Mouse (Mus musculus) MEL (cell line): Measurements from ENCODE around the gene Gm3250.

Source experiments
- BHLHE40 ChIP-seq: IDR thresholded peaks from 2 replicates; pipeline ENCODE4 v1.6.1; 2012; ENCODE audit warnings: low read depth, mild to moderate bottlenecking, inconsistent platforms, low read length, improper control_type of control experiment, borderline replicate concordance
- CTCF ChIP-seq, 3 experiments: IDR thresholded peaks in 2 of 3; conservative IDR thresholded peaks in 1 of 3; 2 replicates each; pipeline ENCODE4 v1.5.1; 2011 to 2012; ENCODE audit warnings: low read length in 3 of 3, low read depth in 2 of 3, mild to moderate bottlenecking in 2 of 3, improper control_type of control experiment in 1 of 3, inconsistent platforms in 1 of 3, mixed read lengths in 1 of 3, moderate library complexity in 1 of 3; ENCODE audit not compliant: control insufficient read depth in 1 of 3, insufficient read depth in 1 of 3, poor library complexity in 1 of 3, severe bottlenecking in 1 of 3
- EP300 ChIP-seq, 2 experiments: IDR thresholded peaks; 2 replicates each; pipeline ENCODE4 v1.6.1; 2011; ENCODE audit warnings: improper control_type of control experiment in 2 of 2, low read length in 2 of 2, low read depth in 1 of 2, mild to moderate bottlenecking in 1 of 2
- GATA1 ChIP-seq: IDR thresholded peaks from 2 replicates; pipeline ENCODE4 v1.6.1; 2011; ENCODE audit warnings: low read depth, low read length, improper control_type of control experiment
- MYC ChIP-seq: IDR thresholded peaks from 2 replicates; pipeline ENCODE4 v1.6.1; 2011; ENCODE audit warnings: low read depth, mild to moderate bottlenecking, low read length, improper control_type of control experiment, moderate library complexity
- NELFE ChIP-seq: IDR thresholded peaks from 2 replicates; pipeline ENCODE4 v1.6.1; 2011; ENCODE audit warnings: low read depth, low read length, improper control_type of control experiment
- POLR2A ChIP-seq, 2 experiments: IDR thresholded peaks; 2 replicates each; pipeline ENCODE4 v1.6.1; 2011 to 2012; ENCODE audit warnings: low read length in 2 of 2, mild to moderate bottlenecking in 2 of 2, control low read depth in 1 of 2, improper control_type of control experiment in 1 of 2, low read depth in 1 of 2, moderate library complexity in 1 of 2; ENCODE audit not compliant: control insufficient read depth in 1 of 2, insufficient read depth in 1 of 2, poor library complexity in 1 of 2
- POLR2AphosphoS5 ChIP-seq: IDR thresholded peaks from 2 replicates; pipeline ENCODE4 v1.6.1; 2012; ENCODE audit warnings: low read depth, borderline replicate concordance, mild to moderate bottlenecking, inconsistent platforms, low read length, moderate library complexity, mixed read lengths
- TAL1 ChIP-seq: IDR thresholded peaks from 2 replicates; pipeline ENCODE4 v1.6.1; 2012; ENCODE audit warnings: mild to moderate bottlenecking, inconsistent platforms, low read length, moderate library complexity, mixed read lengths
- TCF12 ChIP-seq: IDR thresholded peaks from 2 replicates; pipeline ENCODE4 v1.6.1; 2014; ENCODE audit warnings: low read depth, mild to moderate bottlenecking, inconsistent platforms, low read length, improper control_type of control experiment, moderate library complexity

GRCm38 (mm10) chr10:77811743-77812142, 29.4 kb upstream of the Gm3250 start, which contains the start of gene Gm9507:
- TF ChIP-seq CTCF (IDR thresholded peaks at IDR 0.05 in 2 of 3, conservative IDR thresholded peaks at IDR 0.05 in 1 of 3; ENCODE audit: control insufficient read depth in 1 of 3, insufficient read depth in 1 of 3, low read depth in 2 of 3, low read length in 3 of 3, poor library complexity in 1 of 3, severe bottlenecking in 1 of 3) = no peak
- no peak for TF ChIP-seq EP300 (IDR thresholded peaks at IDR 0.05; ENCODE audit: low read depth in 1 of 2, low read length in 2 of 2)
- no peak for TF ChIP-seq TAL1
- TF ChIP-seq GATA1 = no peak
- TF ChIP-seq POLR2A (IDR thresholded peaks at IDR 0.05; ENCODE audit: control insufficient read depth in 1 of 2, insufficient read depth in 1 of 2, low read depth in 1 of 2, low read length in 2 of 2, poor library complexity in 1 of 2) = no peak
- TF ChIP-seq MYC = no peak
- no peak for TF ChIP-seq TCF12
- TF ChIP-seq POLR2AphosphoS5 = no peak
- no peak for TF ChIP-seq NELFE
- no peak for TF ChIP-seq BHLHE40
